Mouse (Mus musculus): Measurements from ENCODE around the gene Tcaim.
"Not testable (repeated sequence)": the region's sequence is repeated elsewhere in the genome, so short reads cannot be mapped to it uniquely, and the experiment has no call there.

Gene Tcaim

GRCm38 (mm10) chr9:122855141-122855540, 49.8 kb downstream of the Tcaim start:
- DNase-seq: not testable (repeated sequence)

- no peak for DNase-seq
Measured at GRCm38 (mm10) chr9:122855617-122856016, 50.3 kb downstream of the Tcaim start.

- no peak for DNase-seq
Measured at GRCm38 (mm10) chr9:122856716-122857115, 51.4 kb downstream of the Tcaim start.

- DNase-seq: no peak
Measured at GRCm38 (mm10) chr9:122860752-122861151, 55.4 kb downstream of the Tcaim start.

GRCm38 (mm10) chr9:122863731-122864130, 58.4 kb downstream of the Tcaim start:
- DNase-seq: no peak

- DNase-seq: no peak
Measured at GRCm38 (mm10) chr9:122864848-122865247, 59.5 kb downstream of the Tcaim start.

- peak; percentile 75 for DNase-seq
Measured at GRCm38 (mm10) chr9:122865697-122866166, 60.4 kb downstream of the Tcaim start, which contains the start of gene Zfp445. Gene Zfp445 (minus strand): TSS chr9:122866006.

GRCm38 (mm10) chr9:122866192-122866591, 60.9 kb downstream of the Tcaim start:
- DNase-seq: no peak

GRCm38 (mm10) chr9:122872595-122872994, 67.3 kb downstream of the Tcaim start:
- no peak for DNase-seq

- DNase-seq: no peak
Measured at GRCm38 (mm10) chr9:122874653-122875052, 69.3 kb downstream of the Tcaim start.

GRCm38 (mm10) chr9:122875145-122875544, 69.8 kb downstream of the Tcaim start:
- no peak for DNase-seq

GRCm38 (mm10) chr9:122885385-122885784, 80.0 kb downstream of the Tcaim start, which contains the start of gene Zkscan7:
Gene Zkscan7 (plus strand): TSS chr9:122885685.
- DNase-seq: no peak
